Mouse (Mus musculus) olfactory bulb, adult 2 months (tissue): ENCODE measurements around the gene Piwil1.

Source experiments
- CTCF ChIP-seq: fragments of 200-500 bp; IDR thresholded peaks from 2 replicates; pipeline ENCODE4 v1.5.1; 2012; ENCODE audit warnings: low read depth, mild to moderate bottlenecking, low read length, moderate library complexity; ENCODE audit not compliant: insufficient read depth
- POLR2A ChIP-seq: fragments of 200-500 bp; IDR thresholded peaks from 2 replicates; pipeline ENCODE4 v1.6.1; 2012; ENCODE audit warnings: mild to moderate bottlenecking, low read depth, low read length, moderate library complexity; ENCODE audit not compliant: insufficient read depth

DNA sequence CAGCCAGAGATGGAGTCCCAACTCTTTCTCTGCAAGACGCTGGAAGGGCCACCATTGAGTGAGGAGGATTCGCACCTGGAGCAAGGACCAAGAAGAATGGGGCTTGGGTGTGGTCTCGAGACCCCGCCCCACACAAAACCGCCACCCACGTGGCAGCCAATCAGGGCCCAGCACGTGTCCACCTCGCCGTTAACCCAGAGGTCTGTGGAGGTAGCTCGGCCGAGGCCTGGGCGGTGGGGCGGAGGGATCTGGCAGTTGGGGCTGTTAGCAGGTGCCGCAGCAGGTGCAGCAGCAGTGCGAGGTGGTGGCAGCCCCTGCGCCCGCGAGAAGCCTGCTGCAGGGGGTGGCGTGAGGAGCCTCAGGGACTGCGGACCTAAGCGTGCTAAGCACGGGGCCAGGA, 33.6 kb downstream of the Piwil1 start:
- TF ChIP-seq POLR2A: no peak
- no peak for TF ChIP-seq CTCF
